Mouse (Mus musculus): ENCODE results near the gene Ctu1.
A peak's percentile ranks its signal among the peaks of the same experiment; 100 is the strongest.
"Not testable (repeated sequence)": the region's sequence is repeated elsewhere in the genome, so short reads cannot be mapped to it uniquely, and the experiment has no call there.

Gene Ctu1

DNA sequence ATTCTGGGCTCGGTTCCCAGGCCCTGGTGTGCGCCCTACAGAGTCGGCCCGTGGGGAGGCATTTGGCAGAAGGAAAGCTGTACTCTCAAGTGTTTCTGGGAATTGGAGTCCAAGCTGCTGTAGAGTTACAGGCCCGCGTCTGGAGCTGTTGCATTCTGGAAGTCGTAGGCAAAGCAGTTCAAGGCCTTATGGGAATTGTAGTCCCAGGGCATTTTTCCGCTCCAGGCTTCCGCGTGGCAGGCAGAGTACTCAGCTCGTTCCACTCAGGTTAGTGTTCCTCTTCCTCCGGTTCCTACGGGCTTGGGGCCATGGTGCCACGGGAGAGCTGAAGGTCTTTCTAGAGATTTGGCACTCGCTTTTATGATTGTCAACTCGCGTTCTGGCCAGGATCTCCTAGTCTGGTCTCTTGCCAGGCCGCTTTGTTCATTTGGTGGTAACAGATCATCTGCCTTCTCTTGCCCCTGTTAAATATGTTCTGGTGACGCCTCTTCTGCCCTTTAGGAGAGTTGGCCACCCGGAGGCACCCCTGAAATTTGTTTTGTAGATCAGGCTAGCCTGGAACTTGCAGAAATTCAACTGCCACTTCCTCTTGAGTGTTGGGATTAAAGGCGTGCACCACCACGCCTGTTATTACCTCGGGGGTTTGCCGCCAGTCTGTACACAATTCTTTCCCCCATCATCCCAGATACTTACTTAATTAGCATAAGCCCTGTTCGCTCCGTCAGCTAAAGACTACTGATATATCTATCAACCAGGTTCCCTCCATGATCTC lies at the start of gene Ctu1:
Gene Ctu1 (plus strand): TSS at position 208 of the 772 bp plus-strand sequence.
- DNase-seq, result peak; percentile 81 to 83

DNA sequence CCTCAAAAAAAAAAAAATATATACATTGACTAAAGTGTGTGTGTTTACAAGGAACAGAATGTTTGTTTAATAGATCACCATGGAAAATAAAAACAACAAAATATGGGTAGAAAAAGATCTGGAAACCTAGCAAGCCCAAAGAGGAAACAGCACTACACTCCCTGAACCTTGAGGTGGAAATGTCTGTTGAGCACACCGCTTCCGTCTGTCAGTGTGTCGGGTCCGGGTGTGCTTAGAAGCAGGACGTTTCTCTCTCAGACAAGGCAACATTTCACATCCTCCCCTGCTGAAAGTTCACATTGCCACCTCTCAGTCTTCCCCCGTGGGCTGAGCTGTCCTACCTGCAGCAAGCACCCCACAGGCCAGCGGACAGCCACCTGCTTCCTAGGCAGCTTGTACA lies 48.9 kb upstream of the Ctu1 start:
- DNase-seq, result no peak

DNA sequence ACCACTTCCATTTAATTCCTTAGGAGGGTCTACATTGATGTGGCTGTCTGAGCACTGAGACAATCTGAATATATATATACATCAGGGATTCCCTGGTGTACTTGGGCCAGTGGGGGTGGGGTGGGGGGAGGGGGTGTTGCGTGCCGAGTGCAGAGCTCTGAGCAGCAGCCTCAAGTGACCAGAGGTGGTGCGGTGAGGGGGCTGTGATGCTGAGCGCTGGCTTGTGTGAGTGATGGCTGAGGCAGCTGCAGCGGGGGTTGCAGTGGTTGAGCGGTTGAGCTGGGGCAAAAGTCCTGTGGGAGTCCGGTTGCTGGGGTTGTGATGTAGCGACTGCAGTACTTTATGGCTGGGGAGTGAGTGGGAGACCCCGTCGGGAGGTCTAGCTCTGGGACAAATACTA lies 48.0 kb upstream of the Ctu1 start:
- no peak for DNase-seq

DNA sequence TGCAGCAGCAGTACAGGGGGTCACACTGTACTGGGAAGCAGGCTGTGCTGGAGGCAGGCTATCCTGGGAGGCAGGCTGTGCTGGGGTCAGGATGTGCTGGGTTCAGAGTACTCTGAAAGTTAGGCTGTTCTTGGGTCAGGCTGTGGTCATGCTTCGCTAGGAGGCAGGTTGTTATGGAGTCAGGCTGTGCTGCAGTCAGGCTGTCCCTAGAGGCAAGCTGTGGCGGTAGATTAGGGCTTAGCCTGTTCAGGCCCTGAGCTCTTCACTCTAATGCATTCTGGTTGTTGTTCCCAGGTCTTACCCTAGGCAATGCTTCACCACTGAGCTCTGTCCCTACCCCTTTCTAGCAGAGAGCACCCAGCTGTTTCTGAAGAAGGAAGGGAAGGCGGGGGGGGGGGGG lies 46.8 kb upstream of the Ctu1 start:
- no peak for DNase-seq

DNA sequence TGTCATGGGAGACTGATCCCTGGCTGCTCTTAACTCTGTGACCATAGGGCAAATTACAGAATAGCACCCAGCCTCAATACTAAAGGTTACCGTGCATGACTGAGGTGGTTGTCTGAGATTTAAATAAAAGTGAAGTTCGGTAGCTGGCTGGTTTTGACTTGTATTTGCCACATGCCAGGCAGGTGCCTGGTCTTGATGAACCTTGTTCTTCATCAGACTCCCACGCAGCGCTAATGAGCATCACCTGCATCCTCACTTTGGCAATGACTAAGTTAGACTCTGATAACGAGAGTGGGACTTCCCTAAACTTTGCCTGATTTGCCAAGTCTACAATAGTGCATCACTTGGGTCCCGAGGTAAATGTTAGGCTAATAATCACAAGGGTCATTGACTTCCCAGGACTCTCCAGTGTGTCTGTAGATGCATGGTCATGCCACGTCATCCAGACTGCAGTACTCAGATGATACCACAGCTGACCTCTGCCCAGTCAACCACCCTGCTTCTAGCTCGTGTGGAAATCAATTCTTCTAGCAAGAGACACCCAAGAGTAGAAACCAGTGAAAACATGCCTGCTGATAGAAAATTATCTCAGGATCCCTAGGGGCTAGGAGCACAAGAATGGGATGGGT lies 45.9 kb upstream of the Ctu1 start:
- no peak for DNase-seq

DNA sequence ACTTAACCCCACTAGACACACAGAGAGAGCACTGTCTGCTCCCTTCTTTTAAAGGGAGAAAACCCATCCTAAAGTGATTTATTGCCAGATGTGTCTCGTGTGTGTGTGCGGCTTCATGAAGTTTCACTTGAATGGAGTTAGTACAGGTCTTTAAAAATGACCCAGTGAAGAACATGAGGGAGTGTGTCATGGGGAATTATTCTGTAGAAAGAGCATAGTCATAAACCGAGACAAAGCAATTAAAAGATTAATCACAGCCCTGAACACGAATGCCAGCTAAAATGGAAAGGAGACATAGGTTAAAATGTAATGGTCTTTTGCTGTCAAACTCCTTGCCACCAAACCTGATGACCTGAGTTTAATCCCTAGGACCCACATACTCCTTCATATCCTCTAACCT lies 37.9 kb upstream of the Ctu1 start:
- no peak for DNase-seq

DNA sequence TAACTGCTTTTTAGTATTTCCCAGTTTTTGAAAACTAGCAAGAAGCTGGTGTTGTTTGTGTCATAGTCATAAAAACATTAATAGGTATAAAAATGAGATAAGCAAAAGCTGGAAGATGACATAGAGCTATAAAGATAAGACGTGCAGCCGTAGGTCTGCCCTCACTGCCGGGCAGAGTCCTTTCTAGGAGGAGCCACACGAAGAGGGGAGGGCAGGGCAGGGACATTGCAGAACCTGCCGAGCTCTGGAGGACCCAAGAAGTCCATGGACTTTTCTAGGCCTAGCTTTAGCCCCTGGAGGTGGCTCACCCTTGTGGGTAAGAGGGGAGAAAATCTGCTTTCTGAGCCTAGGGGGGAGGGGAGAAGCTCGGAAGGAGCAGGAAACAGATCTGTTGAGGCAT lies 37.3 kb upstream of the Ctu1 start, which contains the start of gene Ceacam18:
Gene Ceacam18 (plus strand): TSS at position 208 of the 400 bp plus-strand sequence.
- no peak for DNase-seq

DNA sequence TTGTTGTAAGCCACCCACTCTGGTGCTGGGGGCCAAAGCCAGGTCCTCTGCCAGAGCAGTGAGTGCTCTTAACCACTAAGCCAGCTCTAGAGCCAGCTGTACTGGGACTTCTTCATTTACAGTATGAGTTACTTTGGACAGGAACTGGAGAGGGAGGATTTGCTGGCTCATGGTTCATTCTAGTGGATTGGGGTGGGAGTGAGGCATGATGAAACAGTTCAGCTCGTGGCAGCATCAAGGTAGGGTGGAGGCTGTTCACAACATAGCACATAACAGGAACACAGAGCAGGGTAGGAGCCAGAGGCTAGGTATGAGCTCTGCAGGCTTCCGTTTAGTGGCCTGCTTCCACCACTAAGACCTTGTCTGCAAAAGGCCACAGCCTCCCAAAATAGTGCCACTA lies 35.6 kb upstream of the Ctu1 start:
- DNase-seq, result no peak

DNA sequence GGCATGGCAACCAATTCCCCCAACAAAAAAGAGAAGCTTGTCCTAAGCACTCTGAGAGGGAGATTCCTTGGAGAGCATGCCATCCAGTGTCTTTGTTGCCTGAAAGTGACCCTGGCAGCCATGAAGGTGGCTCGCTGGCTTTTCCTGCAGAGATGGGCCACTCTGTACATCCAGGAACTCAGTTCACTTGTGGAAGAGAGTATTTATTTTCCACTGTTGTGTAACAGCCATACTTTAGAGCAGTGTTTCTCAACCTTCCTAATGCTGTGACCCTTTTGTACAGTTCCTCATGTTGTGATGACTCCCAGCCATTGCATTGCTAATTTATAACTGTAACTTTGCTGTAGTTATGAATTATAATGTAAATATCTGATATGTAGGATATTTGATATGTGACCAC lies 34.7 kb upstream of the Ctu1 start:
- DNase-seq, result no peak

DNA sequence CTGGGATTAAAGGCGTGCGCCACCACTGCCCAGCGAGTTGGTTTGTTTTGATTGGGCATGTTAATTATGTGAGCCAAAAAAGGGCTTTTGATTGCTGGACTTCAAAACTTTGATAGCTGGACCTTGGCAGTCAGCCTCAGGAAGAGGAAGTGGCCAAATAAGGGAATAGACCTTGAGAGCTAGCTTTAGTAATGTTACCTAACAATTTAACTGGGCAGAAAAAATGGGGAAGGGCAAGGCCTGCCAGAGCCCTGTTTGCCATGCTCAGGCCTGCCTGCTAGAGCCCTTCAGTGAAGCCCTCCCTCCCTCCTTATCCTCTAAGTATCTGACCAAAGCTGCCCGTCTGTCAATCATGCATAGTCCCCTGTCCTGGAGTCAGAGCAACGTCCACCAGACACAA lies 29.2 kb upstream of the Ctu1 start:
- DNase-seq, result no peak

DNA sequence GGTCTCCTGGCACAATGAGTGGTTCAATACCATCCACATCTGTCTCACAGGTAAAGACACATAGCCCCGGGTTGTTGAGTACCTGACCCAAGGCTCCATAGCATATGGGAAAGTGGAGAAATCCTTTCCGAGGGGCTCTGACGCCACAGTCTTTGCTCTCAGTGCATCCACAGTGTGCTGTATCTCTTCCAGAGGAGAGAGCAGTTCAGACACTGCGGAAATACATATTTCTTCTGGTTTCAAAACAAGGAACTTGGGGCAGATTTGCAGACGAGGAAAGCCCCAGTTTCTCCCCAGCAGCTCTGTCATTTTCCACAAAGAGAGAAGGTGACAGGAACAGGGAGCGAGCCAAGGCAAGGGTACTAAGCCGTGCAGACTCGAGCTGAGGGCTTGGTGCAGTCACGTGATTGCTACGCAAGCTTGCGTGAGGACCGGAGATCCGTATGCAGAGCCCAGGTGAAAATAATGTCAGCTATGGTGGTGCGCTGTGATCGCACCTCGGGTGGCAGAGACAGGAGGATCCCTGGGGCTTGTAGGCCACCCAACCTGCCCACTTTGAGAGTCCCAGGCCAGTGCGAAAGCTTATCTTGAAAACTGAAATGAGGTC lies 28.7 kb upstream of the Ctu1 start:
- no peak for DNase-seq

DNA sequence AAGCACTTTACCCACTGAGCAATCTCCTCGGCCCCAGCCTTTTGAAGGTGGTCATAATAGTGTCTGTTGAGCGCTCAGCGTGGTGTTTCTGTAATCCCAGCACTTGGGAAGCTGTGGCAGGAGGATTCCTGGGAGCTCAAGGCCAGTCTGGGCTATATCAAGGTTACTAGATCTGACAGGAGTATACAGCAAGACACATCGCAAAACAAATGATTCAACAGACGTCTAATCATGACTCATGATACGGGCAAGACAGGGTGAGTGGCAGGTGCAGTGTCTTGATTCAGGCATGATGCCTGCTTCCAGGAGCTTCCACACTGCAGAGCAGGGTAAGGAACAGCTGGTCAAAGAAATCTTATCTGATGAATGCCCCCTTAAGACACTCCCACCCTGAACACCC lies 19.1 kb upstream of the Ctu1 start:
- DNase-seq, result no peak

DNA sequence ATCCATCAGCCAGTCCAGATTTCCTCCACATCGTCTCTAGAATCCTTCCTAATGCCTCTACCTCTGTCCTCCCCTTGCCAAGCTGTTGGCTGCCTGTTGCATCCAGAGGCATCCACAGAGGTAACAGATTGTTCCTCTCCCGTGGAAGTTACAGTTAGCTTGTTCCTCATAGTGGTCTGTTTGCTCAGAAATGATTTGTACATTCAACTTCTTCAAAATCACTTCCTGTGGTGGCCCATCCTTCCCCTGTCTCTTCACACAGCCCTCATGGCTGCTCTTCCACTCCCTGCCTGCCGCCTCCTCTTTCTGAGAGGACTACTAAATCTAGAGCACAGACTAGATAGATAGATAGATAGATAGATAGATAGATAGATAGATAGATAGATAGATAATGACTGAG lies 17.3 kb upstream of the Ctu1 start:
- DNase-seq, result no peak

DNA sequence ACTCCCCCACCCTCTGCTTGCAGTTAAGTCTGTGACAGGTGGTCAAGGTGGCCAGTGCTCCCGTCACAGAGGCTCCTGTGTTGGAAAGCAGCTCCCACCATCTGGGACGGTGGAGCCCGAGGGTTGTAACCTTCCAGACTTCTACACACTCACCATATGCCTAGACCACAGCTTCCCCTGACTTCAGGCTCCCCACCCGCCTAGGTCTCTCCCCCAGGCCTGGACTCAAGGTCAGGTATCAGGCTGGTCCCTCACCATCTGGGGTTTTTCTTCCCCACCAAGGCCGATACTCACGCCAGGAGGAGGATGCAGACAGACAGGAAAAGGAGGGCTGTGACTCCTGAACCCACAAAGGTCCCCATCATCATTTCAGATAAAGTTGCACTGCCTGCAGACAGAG lies 15.6 kb upstream of the Ctu1 start:
- DNase-seq, result no peak

DNA sequence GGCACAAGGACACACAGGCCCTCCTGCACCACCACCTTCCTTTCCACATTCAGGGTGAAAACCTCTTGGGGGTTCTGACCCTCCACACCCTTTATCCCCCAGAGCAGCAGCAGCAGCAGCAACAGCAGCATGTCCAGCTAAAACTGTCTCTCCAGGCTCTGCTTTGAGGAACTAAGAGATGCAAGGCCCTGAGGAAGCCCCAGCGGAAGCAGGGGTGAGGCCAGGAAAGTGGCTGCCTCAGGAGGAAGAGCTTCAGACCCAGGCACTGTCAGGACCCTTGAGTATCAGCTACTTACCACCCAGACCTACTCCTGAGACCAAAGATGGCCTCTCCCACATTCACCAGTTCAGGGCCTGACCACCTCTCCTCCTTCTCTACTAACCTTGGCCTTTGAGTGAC lies 11.8 kb upstream of the Ctu1 start, which contains the start of gene Siglece:
Gene Siglece (minus strand): TSS at position 160 of the 400 bp plus-strand sequence.
- DNase-seq, result no peak

DNA sequence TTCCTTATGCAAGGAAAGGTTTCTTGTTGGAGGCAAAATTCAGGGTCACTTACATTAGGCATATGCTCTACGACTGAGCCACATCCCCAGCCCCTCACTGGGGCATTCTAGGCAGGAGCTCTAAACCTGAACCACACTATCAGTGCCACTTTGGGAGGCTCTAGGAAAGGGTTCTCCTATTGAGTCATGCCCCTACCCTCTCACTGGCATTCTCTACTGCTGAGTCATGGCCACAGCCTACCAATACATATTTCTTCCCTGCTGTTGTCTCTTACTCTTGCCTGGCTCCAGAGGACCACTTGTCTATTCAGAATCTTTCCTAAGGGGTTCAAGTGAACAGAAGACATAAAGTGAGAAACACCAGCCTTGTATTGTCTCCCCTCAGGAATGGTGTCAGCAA lies 9.0 kb upstream of the Ctu1 start:
- DNase-seq, result no peak

DNA sequence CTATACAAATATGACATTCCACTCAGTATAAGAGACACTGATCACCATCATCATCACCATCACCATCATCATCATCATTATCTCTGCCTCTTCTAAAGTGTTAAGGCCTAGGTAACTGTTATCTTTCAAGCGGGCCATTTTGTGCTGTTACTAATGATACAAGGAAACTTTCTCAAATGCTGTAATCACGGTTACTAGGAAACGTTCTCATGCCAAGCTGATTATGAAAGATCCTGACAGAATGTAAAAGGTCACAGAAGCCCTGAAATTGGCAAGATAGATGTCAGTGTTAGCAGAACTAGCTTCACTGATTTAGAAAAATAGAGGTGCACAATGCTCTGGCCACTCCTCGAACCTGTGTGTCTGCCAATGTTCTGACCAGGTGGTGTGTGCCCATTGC lies 4.6 kb upstream of the Ctu1 start:
- DNase-seq, result not testable (repeated sequence)

DNA sequence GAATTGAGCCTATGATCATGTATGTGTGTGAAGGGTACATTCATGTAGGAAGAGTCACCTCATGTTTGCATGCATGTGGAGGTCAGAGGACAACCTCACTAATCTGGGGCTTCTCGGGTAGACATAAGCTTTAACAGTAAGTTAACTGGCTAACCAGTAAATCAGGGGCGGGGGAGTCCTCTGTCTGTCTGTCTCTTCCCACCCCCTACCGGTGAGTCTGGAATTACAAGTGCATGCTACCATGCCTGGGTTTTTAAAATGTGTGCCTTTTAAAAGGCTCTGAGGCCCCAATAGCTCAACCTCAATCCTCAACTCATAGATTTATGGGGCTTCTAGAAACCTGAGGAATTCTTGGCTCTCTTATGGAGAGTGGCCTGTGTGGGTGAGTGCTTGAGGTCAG lies 3.2 kb upstream of the Ctu1 start:
- DNase-seq, result peak; percentile 53 to 59

DNA sequence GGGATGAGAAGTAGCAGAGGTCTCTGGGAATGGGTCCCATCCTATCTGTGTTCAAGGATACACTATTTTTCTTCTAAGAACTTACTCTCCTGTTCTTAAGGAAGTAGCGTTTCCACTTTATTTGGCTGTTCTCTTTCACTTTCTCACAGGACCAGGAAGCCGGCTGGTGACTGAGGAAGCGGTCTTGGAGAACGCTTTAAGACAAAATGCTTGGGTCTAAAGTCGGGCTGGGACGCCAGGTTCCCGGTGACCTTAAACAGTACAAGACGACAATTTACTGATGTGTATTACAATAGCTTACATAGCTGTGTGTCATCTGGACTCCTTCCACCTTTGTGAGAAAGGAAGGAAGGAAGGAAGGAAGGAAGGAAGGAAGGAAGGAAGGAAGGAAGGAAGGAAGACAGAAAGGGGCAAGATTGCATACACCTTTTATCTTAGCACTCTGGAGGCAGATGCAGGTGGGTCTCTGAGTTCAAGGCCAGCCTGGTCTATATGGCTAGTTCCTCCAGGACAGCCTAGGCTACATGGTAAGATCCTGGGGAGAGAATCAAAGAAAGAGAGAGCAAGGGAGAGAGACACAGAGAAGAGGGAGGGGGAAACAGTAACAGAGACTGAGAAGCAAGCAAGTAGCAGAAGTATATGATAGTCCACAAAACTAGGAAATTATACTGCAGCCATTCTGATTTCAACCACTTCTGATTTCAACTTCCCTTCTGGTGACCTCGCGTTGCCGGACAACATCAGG lies 580 bp upstream of the Ctu1 start:
- DNase-seq, result no peak

DNA sequence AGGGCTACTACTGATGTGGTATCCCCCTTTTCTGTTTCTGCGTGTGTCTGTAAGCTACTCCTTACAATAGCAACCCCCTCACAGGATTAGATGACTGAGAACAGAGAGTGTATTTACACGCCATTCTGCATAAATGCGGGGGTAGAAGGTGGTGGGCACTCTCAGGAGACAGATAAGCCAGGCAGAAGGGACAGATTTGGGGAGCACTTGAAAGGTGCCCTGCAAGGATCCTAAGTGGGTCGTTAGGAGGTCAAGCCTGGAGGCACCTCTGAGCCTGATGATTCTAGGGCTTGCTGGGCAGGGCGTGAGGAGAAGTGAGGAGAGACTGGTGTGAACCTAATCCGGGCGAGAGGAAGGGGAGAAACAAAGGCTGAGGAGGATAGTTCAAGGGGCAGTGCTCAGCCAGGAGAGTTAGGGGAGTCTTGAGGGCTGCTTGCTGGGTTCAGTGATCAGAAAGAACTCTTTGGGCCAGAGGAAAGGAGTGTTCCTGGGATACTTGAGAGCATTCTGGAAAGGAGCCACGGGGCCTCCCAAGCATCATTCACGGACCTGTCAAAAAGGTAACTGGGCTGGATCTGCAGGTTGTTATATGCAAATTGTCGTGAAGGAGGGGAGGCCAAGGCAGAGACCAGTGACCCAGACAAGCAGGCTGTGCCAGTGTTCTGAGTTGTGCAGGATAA lies 905 bp downstream of the Ctu1 start:
- DNase-seq, result no peak

DNA sequence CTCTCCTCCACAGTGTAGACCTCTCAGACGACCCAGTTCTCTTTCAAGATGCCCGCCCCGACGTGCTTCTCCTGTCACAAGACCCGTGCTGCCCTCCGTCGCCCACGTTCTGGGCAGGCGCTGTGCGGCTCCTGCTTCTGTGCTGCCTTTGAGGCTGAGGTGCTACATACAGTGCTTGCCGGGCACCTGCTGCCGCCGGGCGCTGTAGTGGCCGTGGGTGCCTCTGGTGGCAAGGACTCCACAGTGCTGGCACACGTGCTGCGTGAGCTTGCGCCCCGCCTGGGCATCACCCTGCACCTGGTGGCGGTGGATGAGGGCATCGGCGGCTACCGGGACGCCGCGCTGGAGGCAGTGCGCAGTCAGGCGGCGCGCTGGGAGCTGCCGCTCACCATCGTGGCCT lies 3.3 kb downstream of the Ctu1 start:
- no peak for DNase-seq

DNA sequence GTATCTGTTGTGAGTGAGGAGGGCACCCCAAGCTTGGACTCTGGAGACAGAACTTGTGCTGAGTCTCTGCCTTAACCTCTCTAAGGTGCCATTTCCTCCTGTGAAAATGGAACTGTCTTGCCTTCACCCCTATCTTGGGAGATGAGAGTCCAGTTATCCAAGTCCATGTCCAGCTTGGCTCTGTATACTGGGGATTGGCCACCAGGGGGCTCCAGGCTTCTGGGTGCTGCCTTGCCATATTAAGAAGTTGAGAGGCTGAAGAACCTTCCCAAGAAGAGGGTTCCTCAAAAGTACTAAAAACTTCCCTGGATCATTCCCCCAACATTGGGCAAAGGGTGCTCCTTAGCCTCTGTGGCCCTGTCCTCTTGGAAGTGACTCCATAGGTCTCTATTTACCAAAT lies 6.7 kb downstream of the Ctu1 start:
- DNase-seq, result peak; percentile 44 to 48

DNA sequence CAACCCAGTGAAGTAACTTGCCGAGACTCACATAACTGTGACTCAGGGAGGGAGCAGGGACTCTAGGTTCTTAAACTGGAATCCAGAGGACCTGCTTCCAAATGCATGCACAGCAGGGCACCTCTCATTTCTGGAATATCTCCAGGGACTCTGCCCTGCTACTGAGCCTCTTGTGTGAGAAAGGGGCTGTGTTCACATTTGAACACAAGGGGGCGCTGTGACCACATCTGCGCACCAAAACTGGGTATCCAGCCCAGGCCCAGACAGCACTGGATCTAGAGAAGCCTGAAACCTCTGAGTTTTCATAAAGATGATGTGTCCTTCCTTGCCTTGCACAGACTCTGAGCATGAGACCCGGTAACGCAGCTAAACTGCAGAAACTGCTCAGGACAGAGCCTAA lies 9.1 kb downstream of the Ctu1 start:
- DNase-seq, result peak; percentile 62 to 69

Data from B cell, adult 2 months (primary cell).